Mouse (Mus musculus) brown adipose tissue, adult 24 weeks (tissue): ENCODE data around the gene Hoxc8. TPM values are rescaled to one million over a fixed set of nuclear protein-coding genes. Genes with fewer than 3 reads are reported as not detected.

Experiments
- H3K27ac ChIP-seq: fragments of 200-500 bp; replicated peaks from 2 replicates; pipeline ENCODE4 v1.5.1; 2012; ENCODE audit warnings: low read depth, mild to moderate bottlenecking, low read length
- H3K4me1 ChIP-seq: fragments of 200-500 bp; 2 replicates; pipeline ENCODE4 v1.6.1; 2012; ENCODE audit warnings: low read length, mixed read lengths; ENCODE audit not compliant: control insufficient read depth, insufficient read depth, insufficient read length
- H3K4me3 ChIP-seq: fragments of 200-500 bp; 2 replicates; pipeline ENCODE4 v1.5.1; 2012; ENCODE audit warnings: low read depth, mild to moderate bottlenecking, low read length, moderate library complexity; ENCODE audit not compliant: insufficient read depth
- polyA plus RNA-seq: library from polyadenylated mRNA; stranded (reverse); fragments of >200 nt; gene quantifications from 2 replicates; pipeline ENCODE4 v1.2.4, GENCODE M21; 2012; ENCODE audit not compliant: missing spikeins, insufficient read depth, insufficient read length

The Hoxc8 gene
- polyA plus RNA-seq, 1 experiment = 8.9 TPM

DNA sequence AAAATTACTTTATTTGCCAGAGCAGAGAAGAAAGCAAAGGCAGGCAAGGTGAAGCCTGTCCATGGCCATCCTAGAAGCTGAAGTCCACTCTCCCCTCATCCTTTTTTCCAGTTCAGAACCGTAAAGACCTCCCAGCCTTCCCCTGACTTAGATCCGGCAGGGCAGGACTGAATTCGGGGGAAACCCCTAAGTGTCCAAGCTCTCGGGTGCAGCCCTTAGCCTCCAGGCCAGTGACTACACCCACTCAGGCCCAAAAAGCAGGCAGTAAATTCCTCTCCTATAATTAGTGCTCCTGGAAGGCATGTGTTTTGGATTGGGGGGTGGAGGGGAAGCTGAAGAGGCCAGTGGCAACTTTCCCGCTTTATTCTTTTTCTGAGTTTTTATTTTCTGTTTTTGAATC is 15.4 kb downstream of the Hoxc8 start:
- H3K4me1 ChIP-seq = 0 out of 2 replicates have a peak, but pooled peaks cover 4% of the 10 kb centered on the region
- H3K4me3 ChIP-seq = peak overlapping the region; percentile 46
- H3K27ac ChIP-seq = peak overlapping the region; percentile 77

DNA sequence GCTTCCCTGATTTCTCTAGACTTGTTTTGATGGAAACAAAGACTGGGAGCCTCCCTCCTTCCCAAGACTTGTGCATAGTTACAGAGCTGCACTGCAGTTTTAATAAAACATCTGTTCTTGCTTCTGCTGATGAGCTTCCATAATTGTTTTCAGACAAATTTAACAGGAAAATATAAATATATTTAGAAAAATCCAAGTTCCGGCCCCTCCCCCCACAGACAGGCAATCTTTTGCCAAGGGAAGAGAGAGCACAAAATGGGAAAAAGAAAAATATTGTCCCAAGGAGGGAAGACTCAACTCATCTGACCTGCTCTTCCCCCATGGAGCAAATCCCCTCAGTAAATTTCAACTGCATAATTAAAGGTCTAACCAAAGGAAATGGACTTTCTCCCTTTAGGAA is 15.9 kb downstream of the Hoxc8 start:
- H3K4me3 ChIP-seq = no peak overlapping the region
- H3K4me1 ChIP-seq = 0 out of 2 replicates have a peak, but pooled peaks cover 4% of the 10 kb centered on the region
- H3K27ac ChIP-seq = peak overlapping the region; percentile 77; the same call in 1 of the 2 replicates

DNA sequence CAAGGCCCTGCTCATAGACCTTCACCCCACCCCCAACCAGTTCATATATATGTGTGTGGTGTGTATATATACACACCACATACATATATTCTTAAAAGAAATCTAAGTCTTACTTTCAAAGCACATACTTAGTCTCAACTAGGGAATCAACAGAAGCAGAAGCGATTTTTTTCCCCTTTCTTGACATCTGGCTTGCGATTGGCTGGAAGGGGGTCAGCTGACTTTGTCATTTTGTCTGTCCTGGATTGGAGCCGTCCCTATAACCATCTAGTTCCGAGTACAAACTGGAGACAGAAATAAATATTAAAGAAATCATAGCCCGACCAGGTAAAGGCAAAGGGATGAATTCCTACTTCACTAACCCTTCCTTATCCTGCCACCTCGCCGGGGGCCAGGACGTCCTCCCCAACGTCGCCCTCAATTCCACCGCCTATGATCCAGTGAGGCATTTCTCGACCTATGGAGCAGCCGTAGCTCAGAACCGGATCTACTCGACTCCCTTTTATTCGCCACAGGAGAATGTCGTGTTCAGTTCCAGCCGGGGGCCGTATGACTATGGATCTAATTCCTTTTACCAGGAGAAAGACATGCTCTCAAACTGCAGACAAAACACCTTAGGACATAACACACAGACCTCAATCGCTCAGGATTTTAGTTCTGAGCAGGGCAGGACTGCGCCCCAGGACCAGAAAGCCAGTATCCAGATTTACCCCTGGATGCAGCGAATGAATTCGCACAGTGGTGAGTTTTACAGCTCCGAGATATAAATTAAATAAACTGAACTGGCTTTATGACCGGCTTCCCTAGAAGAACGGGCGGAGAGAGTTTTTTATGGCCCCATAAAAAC is 19.1 kb downstream of the Hoxc8 start:
- peak overlapping the region; percentile 91 for H3K4me3 ChIP-seq
- 0 out of 2 replicates have a peak, but pooled peaks cover 2% of the 10 kb centered on the region for H3K4me1 ChIP-seq
- H3K27ac ChIP-seq = peak overlapping the region; percentile 91

DNA sequence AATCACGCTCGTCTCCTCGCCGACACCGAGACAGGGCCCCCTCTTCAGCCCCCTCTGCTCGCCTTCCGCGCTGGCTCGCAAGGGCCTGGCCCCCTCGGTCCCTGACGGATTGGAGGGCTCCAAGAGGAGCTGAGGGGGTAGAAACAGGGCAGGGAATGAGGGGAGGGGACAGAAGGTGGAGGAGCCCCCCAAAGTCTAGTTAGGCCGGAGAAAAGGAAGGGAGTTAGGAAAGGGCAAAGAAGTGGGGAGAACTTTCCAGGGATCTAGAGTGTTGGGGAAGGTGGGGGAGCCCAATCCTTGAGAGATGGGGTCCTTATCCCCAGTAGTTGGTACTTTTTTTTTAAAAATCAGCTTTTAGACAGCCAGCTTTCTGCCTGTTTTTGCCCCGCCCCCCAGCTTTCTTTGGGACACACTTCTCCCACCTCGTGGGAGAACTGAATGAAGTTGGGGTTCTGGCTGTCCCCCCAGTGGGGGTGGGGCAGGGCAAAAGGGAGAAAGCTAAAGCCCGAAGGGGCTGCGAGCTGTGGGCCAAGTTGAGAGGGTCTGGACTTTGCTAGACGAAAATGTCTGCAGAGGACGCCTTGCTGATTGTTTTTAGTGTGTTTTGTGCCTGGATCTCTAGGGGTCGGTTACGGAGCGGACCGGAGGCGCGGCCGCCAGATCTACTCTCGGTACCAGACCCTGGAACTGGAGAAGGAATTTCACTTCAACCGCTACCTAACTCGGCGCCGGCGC is 19.9 kb downstream of the Hoxc8 start:
- H3K27ac ChIP-seq = peak overlapping the region; percentile 91
- peak overlapping the region; percentile 91 for H3K4me3 ChIP-seq

DNA sequence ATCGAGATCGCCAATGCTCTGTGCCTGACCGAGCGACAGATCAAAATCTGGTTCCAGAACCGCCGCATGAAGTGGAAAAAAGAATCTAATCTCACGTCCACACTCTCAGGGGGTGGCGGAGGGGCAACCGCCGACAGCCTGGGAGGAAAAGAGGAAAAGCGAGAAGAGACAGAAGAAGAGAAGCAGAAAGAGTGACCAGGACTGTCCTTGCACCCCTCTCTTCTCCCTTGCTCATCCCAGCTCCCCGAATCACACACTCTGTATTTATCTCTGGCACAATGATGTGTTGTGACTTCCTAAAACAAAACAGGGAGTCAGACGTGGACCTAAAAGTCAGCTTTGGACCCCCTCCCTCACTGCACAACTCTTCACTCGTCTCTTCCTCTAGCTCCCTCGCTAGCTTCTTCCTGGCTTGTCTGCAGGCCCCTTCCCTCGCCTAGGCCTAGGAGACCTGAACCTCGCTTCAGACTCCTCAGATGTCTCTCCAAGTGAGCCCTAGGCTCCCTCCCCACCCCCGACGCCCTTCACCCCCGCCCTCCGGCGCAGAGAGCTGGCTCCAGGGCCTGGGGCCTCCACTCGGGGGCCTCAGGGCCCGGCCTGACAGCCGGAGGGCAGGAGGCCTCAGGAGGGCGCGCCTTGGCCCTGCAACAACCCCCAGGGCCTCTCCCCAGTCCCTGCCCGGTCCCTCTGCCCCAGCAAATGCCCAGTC is 20.6 kb downstream of the Hoxc8 start:
- peak overlapping the region; percentile 91 for H3K4me3 ChIP-seq
- H3K27ac ChIP-seq = peak overlapping the region; percentile 91
- 0 out of 2 replicates have a peak, but pooled peaks cover 2% of the 10 kb centered on the region for H3K4me1 ChIP-seq

More for the DNA sequence above, 19.9 kb downstream of the Hoxc8 start:
- 0 out of 2 replicates have a peak, but pooled peaks cover 2% of the 10 kb centered on the region for H3K4me1 ChIP-seq

DNA sequence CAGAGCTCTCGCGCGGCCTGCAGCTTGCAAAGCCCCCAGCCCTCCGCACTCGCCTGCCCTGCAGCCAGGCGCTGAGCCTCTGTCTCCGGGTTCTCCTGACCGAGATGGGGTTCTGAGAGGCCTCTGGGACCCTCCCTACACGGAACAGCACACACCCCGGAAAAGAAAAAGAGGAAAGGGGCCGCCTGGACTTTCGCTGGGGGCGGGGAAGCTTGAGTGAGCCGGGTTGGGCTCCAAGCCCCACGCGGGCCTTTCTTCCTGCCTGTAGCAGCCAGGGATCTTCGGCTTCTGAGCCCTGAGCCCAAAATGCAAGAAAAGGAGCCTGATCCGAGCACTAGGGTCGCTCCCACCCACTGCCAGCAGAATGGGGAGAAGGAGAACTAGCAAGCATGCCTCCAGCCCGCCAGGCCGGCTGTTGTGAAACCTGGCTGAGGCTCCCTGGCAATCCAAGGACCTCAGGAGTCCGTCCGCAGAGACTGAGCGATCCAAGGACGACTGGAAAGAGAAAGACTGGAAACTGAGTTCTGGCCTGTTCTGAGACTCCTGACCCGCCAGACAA is 21.6 kb downstream of the Hoxc8 start:
- Histone ChIP-seq H3K27ac (peak overlapping the region; percentile 93), H3K4me1 (0 out of 2 replicates have a peak, but pooled peaks cover 4% of the 10 kb centered on the region), H3K4me3 (peak overlapping the region; percentile 57)

DNA sequence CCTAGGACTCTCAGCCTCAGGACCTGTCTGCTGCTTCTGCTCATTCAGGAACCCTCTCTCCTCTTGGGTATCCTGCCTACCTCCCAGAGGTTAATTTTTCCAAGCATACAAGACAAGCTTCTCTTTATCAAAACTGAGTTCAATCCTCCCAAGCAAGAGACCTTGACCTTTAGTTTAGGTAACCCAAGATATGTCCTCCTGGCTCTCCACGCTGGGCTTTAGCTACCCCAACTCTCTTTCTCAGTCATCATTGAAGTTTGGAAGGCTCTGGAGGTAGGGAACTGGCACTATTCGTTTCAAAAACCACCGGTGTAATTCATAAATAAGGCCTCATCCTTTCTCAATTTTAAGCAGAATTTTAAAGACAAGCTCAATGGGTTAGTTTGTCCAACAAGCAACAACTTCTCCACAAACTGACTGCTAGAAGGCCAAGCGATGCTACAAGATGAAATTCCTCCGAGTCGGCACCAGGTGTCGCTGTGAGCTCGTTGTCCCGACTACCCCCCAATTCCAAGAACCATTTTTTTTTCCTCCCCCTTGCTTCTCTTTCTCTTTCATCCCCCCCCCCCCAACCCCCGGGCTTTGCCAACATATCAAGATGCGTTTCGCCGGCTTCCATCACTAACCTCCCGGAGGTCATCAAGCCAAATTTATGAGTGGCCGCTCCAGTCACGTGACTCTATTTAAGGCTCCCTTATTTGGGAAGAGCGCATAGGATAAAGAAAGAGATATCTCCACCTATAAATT is 23.0 kb downstream of the Hoxc8 start:
- Histone ChIP-seq H3K27ac (no peak overlapping the region; the same call in 1 of the 2 replicates), H3K4me1 (0 out of 2 replicates have a peak, but pooled peaks cover 5% of the 10 kb centered on the region), H3K4me3 (peak overlapping the region; percentile 74)

DNA sequence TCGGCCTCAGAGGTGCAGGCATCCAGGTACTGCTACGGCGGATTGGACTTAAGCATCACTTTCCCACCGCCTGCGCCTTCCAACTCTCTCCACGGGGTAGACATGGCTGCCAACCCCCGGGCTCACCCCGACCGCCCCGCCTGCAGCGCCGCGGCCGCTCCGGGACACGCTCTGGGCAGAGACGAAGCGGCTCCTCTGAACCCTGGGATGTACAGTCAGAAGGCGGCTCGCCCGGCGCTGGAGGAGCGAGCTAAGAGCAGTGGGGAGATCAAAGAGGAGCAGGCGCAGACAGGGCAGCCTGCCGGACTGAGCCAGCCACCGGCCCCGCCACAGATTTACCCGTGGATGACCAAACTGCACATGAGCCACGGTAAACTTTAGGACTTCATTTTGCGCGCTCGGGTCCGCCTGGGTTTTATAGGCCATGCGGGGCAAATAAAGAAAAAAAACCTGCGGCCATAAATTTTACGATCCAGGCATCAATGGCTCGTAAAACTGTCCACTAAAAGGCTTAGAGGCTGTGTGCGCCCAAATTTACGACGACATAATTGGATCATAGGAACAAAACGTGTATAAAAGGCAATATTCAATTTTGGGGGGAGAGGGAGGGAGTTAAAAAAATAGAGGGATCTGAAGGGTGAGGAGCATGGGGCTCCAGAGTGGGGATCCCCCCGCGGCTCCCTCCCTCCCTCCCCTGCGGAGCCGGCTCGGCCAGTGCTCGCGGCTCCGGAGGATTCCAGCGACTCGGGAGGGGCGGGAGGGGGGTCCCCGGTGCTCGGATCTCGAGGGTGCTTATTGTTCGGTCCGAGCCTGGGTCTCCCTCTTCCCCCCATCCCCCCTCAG is 24.0 kb downstream of the Hoxc8 start:
- Histone ChIP-seq H3K4me1 (0 out of 2 replicates have a peak, but pooled peaks cover 5% of the 10 kb centered on the region), H3K27ac (peak overlapping the region; percentile 78), H3K4me3 (peak overlapping the region; percentile 74)

DNA sequence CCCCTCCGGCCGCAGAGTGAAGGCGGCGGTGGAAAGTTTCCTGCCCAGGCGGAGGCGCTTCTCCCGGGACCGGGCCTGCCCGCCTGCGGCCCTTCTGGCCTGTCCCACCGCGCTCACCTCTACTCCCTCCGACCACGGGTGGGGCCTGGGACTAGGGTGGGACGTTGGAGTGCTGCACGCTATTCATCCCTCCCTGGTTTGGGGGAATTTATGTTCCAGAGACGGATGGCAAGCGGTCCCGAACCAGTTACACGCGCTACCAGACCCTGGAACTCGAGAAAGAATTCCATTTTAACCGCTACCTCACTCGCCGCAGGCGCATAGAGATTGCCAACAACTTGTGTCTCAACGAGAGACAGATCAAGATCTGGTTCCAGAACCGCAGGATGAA is 24.6 kb downstream of the Hoxc8 start:
- Histone ChIP-seq H3K4me3 (peak overlapping the region; percentile 74), H3K27ac (peak overlapping the region; percentile 78), H3K4me1 (0 out of 2 replicates have a peak, but pooled peaks cover 5% of the 10 kb centered on the region)

DNA sequence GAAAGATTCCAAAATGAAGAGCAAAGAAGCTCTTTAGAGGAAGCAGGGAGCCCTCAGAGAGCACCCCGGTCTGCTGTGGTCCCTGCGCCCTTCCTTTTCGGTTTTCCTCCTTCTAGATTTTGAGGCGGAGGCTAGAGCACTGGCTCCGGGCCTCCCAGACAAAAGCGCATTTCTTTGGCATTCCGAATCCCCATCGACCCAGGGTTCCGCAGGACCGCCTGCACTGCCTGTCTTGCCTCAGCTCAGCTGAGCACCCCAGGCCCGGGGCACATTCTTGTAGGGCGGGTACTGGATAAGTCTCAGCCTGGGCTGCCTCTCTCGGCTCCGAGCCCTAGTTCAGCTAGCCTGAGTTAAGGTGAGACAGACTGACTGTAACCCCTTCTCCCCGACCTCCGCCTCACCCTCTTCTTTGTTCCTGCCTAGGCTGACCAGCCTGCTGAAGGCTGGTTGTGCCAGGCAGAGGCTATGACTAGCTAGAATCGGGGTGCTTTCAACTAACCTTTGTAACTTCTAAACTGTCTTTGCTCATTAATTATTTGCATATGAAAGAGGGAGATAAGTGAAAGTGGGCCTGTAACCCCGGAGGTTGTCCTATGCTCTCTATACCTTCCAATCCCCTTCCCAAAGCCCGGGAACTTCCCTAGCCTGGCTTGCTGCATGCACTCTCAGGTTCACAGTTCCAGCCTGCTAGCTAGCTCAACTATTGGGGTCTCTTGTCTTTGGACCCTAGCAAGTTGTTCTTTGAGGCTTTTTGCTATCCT is 25.2 kb downstream of the Hoxc8 start:
- H3K27ac ChIP-seq = peak overlapping the region; percentile 78
- H3K4me1 ChIP-seq = 0 out of 2 replicates have a peak, but pooled peaks cover 5% of the 10 kb centered on the region
- H3K4me3 ChIP-seq = peak overlapping the region; percentile 74

DNA sequence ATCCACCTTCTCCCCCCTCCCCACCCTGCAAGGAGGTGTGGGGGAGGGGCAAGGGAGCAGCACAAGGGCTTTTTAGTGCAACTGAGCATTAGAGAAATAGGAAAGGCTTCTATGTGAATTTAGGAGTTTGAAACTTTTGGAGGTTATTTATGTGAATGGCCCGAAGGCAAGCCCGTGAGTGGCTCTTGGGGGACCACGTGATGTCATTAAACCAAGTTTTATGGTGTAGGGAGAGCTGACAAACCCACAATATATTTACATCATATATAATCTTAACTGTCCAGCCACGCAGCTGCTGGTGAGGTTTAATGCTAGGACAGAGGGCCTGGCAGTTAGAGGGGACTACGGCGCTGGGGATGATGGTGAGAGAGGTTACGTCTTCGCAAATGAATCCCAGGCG is 28.2 kb downstream of the Hoxc8 start, which contains the start of gene Hoxc4:
Gene Hoxc4 (plus strand): TSS at position 299 of the 400 bp plus-strand sequence.
- H3K4me3 ChIP-seq = no peak within 1 kb of the TSS
- H3K4me1 ChIP-seq = 0 out of 2 replicates have a peak, but pooled peaks cover 3% of the 10 kb centered on the region
- peak within 1 kb of the TSS; percentile 12; the same call in 1 of the 2 replicates for H3K27ac ChIP-seq

DNA sequence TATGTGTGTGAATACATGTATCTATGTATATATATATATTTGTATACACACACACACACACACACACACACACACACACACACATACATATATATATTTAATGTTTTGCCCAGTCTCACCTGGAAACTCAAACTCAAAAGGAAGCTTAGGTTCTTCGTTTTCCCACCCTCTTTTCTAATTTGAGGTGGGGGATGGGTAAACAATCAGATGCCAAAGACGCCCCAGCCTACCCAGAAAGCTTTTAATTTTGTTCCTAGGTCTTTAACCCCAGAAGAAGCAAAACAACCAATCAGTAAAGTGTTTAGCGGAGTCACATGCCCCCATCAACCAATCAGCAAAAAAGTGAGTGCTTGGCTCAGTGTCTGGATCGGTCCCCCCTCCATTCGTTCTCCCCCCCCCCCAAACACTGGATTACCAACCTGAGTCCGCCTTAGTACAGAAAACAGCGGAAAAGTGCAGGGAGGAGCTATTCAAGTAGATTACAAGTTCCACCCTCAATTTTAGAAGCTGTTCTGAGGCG is 30.6 kb downstream of the Hoxc8 start:
- Histone ChIP-seq H3K4me1 (0 out of 2 replicates have a peak, but pooled peaks cover 3% of the 10 kb centered on the region), H3K27ac (peak overlapping the region; percentile 70), H3K4me3 (peak overlapping the region; percentile 47)
